Mouse (Mus musculus) gastrocnemius, adult 8-10 months (tissue): ENCODE data around the gene Zfp54. TPM values are rescaled to one million over a fixed set of nuclear protein-coding genes. Genes with fewer than 3 reads are reported as not detected.
"Not testable (repeated sequence)": the region's sequence is repeated elsewhere in the genome, so short reads cannot be mapped to it uniquely, and the experiment has no call there.

Source experiments
- DNase-seq, 2 experiments: peaks; one replicate each; pipeline ENCODE4 v3.0.0; 2022; ENCODE audit warnings: low spot score in 2 of 2
- total RNA-seq, 4 experiments: library from RNA; stranded (reverse); gene quantifications; 2 replicates each; pipeline ENCODE4 v1.2.4; 2022

Gene Zfp54
- total RNA-seq, result 1 to 10 TPM in 2 of 4 experiments, under 1 TPM in 2; 0.77 to 1.9 (median 1.1) TPM

GRCm38 (mm10) chr17:21422664-21423599 is at the start of gene Zfp54:
Zfp54 (plus strand) TSS chr17:21423227.
- peak; percentile 24 to 31 for DNase-seq

- no peak for DNase-seq
Measured at GRCm38 (mm10) chr17:21375311-21375710, 47.7 kb upstream of the Zfp54 start.

DNA sequence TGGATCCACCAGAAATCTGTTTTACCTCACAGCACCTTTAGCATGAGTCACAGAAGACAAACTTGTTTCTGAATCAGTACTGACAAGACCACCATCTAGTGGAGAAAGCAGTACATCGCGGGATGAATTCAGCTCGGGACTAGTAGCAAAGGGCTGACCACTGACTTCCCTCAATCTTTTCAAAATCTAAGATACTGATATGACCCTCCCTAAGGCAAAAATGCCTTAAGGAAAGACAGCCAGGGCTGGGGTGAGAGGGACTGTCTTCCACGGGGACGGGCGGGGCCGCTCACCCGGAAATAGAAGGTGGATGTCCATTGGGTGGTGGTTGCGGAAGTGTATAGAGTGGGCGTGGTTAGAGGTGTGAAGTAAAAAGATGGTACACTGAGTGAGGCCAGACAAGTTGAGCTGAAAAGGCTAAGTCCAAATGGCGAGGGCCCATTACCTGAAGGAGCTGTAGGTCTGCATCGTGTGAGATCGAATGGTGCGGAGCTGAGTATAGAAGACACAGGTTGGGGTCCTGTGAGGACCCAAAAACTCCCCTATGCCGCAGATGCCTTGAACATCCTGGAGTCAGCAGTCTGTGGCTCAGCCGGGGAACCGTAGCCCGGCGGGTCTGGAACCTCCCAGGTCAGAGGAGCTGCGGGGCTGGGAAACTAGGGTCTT is 39.5 kb upstream of the Zfp54 start, which contains the start of gene Zfp677:
TSS of gene Zfp677 (plus strand) at position 358 of the 666 bp plus-strand sequence.
- DNase-seq, result peak; percentile 28 to 32

GRCm38 (mm10) chr17:21384057-21384411 is 39.0 kb upstream of the Zfp54 start:
- DNase-seq, result no peak

- DNase-seq, result not testable (repeated sequence)
Measured at GRCm38 (mm10) chr17:21438806-21439400, 15.9 kb downstream of the Zfp54 start.

- DNase-seq, result peak; percentile 53 to 58
Measured at GRCm38 (mm10) chr17:21449669-21450068, 26.6 kb downstream of the Zfp54 start.

- DNase-seq, result peak; percentile 91 to 93
Measured at GRCm38 (mm10) chr17:21450138-21450704, 27.2 kb downstream of the Zfp54 start, which contains the start of gene Zfp51. Zfp51 (plus strand) TSS chr17:21450374.

GRCm38 (mm10) chr17:21463550-21463949 is 40.5 kb downstream of the Zfp54 start:
- no peak for DNase-seq

DNA sequence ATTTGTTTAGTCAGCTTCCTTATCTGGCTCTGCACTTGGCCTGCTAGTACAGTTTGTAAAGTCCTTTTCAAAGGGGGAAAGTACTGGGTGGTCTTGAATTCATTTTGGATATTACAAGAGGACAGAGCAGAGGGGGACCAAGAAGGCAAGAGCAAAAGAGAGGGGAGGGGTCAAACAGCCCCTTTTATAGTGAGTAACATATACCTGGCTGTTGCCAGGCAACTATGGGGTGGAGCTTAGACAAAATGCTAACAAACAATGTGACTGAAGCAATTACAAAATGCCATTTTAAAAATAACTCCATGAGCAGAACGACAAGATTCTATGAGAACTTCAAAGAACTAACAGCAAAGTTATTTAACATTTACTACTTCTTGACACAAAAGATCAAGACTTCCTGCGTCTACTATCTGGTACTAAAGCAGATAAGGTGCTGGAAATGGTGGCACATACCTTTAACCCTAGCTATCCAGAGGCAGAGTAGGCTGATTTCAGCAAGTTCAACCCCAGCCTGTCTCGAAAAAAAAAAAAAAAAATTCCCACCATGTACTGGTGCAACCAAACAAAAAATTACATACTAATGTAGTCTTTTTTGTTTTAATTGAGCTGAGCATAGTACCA is 49.1 kb downstream of the Zfp54 start:
- no peak for DNase-seq

DNA sequence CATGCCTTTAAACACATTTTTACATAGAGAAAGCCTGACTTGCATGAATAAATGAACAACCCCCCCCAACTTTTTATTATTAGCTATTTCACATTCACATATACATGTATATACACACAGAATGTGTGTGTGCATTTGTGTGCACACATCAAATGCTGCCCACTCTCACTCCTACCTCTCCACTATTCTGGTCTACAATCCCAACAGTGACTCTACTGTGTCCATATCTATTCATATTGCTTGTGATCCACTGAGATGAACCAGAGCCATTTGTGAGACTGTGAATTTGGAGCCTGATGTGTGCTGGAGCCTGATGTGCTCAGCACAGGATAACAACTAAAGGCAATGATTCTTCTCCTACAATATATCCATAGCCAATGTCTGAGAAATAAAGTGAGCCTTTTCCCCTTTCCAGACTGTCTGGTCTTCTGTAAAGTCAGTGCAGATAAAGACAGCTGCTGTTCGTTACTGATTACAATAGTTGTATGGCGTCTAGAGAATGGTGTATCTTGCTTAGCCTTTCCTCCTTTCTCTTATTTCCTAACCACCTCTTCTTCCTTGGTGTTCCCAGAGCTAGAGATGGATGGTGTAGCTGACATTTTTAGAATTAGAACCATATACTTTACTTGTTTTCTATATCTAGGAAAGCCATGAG is 49.8 kb downstream of the Zfp54 start:
- no peak for DNase-seq

DNA sequence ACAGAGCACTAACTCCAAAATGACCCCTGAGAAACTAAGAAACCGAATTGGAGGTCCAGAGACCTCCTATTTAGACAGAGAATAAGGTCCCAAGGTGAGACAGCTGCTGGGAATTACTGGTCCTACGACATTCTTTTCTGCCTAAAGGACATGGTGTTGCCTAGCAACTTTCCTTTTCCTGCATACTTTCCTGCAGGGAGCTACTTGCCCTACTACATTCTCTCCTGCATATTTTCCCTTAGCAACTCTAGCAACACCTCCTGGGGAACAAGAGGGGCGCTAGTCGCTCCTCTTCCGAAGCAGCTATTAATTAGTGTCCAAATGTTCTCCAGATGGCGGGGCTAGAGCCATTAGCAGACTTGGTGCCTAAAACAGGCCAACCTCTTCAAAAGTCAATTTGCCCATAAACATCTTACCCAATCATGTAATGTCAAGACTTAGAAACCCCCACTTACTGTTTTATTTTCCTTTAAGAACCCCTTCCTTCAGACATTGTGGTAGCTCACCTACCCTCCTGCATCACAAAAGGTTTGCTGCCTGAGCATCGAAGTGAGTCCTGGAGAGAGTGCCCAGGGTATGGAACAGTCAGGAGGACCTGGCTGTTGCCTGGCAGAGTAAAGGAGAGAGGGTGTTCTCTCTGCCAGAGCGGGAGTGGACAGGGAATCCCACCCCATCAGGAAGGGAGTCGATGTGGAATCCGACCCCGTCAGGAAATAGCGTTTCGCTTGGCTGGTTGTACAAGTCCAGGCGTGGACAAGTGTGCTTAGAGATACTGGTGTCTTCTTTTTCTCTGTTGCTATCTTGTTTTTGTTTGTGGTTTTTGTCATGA is 50.5 kb downstream of the Zfp54 start:
- DNase-seq, result no peak

DNA sequence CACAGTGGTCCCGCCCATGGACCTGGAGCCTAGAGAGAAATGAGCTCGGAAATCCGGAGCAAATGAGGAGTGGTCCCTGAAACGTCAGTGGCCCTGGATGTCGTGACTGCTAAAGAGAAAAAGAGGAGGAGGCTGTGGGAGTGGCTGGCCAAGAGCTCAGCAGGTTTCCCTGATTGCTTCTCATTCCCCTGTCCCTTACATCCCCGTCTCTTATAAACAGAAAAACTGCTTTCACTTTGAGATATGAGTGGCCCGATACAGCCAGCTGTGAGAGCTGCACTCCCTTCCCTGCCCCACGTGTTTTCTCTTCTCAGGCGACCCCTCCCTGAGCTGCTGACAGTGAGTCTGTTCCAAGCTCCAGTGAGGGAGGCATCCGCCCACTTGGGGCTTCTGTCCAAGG is 51.7 kb downstream of the Zfp54 start:
- DNase-seq, result not testable (repeated sequence)

- not testable (repeated sequence) for DNase-seq
Measured at GRCm38 (mm10) chr17:21475290-21475689, 52.3 kb downstream of the Zfp54 start.

GRCm38 (mm10) chr17:21476351-21476750 is 53.3 kb downstream of the Zfp54 start:
- DNase-seq, result not testable (repeated sequence)

DNA sequence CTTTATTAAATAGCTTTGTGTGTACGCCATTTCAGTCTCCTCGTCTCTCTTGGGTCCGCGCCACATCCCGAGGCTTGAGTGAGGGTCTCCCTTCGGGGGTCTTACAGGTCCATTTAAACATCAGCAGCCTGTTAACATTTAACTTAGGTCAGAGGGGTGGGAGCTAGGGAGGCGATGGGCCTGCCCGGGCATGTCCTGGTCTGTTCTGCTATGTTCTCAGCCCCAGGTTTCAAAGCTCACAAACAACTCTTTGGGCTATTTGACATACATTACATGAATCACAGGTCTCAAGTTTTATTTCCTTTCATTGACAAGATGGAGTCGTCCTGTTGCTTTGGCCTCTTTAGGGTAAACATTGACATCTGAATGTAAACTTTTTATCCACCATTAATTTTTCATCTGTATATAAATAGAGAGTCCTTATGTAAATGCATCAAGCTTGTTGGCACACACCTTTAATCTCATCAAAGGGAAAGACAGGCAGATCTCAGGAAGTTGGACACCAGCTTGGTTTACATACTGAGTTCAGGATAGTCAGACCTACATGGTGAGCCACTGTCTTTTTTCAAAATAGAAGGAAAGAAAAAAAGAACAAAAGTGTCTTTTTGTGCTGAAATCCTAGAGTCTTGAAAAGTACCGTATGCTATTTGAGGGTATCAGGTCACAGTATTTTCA is 55.2 kb downstream of the Zfp54 start:
- DNase-seq, result not testable (repeated sequence)
